In the genomic region with DNA sequence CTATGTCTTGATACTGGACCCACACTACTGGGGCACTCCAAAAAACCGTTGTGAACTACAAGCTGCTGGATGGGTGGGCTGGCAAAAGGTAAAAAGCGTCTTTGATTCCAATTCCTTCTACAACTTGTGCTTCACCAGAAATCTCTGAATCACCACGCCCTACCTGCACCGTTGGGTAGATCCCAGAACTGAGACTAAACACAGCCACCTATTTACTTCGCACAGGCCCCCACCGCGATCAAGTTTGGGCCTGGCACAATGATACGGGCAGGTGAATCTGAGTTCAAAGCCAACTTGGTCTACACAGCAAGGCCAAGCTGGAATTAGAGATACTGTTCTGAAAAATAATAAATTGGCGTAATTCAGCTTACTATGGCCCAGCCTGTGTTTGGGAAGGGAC, we compare ENCODE assay signal across 7 mouse cellular contexts. TPM values are rescaled to one million over a fixed set of nuclear protein-coding genes. Genes with fewer than 3 reads are reported as not detected.
DNase-seq lines count a peak whose midpoint lies in the region; ATAC-seq and TF ChIP-seq lines count a peak whose summit lies in the region.

No protein-coding gene starts in this region.

- WGBS in lung, embryonic 16.5 days: 76% methylated on average over 9 of the region's 9 CpGs
- 79% methylated on average over 9 of the region's 9 CpGs for WGBS in forebrain, embryonic 14.5 days
- WGBS in liver, embryonic 12.5 days (ENCODE audit: insufficient replicate concordance): 77% methylated on average over 9 of the region's 9 CpGs
- 65% methylated on average over 9 of the region's 9 CpGs for WGBS in stomach, postnatal 0 days

- no peak for TF ChIP-seq CTCF in stomach, postnatal 0 days (IDR thresholded peaks at IDR 0.05; ENCODE audit: low read depth)

- no peaks in the 10 kb centered on the region for H3K9me3 ChIP-seq in lung, embryonic 16.5 days (ENCODE audit: control insufficient read depth, low read length)
- no peaks in the 10 kb centered on the region for H3K9me3 ChIP-seq in forebrain, embryonic 14.5 days (replicated peaks; ENCODE audit: control insufficient read depth, low read length)
- H3K9me3 ChIP-seq in liver, embryonic 12.5 days (replicated peaks): no peaks in the 10 kb centered on the region
- H3K9me3 ChIP-seq in stomach, postnatal 0 days (ENCODE audit: control insufficient read depth, low read length): no peaks in the 10 kb centered on the region

- ATAC-seq in lung, embryonic 16.5 days (ENCODE audit: low read depth): no peak
- ATAC-seq in forebrain, embryonic 14.5 days: no peak
- ATAC-seq in liver, embryonic 12.5 days: no peak
- no peak for ATAC-seq in stomach, postnatal 0 days (ENCODE audit: low FRiP score, low TSS enrichment)

- peaks cover 3% of the 10 kb centered on the region; the same call in 1 of the 2 replicates for H3K27me3 ChIP-seq in lung, embryonic 16.5 days (ENCODE audit: control insufficient read depth, insufficient read depth, low read depth, low read length)
- H3K27me3 ChIP-seq in forebrain, embryonic 14.5 days (replicated peaks; ENCODE audit: control insufficient read depth, insufficient read depth, low read length): no peaks in the 10 kb centered on the region
- 0 out of 2 replicates have a peak, but pooled peaks cover 5% of the 10 kb centered on the region for H3K27me3 ChIP-seq in liver, embryonic 12.5 days (replicated peaks)
- no peaks in the 10 kb centered on the region for H3K27me3 ChIP-seq in stomach, postnatal 0 days (ENCODE audit: control insufficient read depth, insufficient read depth, low read length)

- peaks cover 15% of the 10 kb centered on the region for H3K4me1 ChIP-seq in lung, embryonic 16.5 days (replicated peaks; ENCODE audit: control insufficient read depth, insufficient read depth, low read length)
- H3K4me1 ChIP-seq in forebrain, embryonic 14.5 days (ENCODE audit: control insufficient read depth, insufficient read depth, low read length): peaks cover 9% of the 10 kb centered on the region
- peaks cover 57% of the 10 kb centered on the region for H3K4me1 ChIP-seq in liver, embryonic 12.5 days
- peaks cover 7% of the 10 kb centered on the region; the same call in 1 of the 2 replicates for H3K4me1 ChIP-seq in stomach, postnatal 0 days (replicated peaks; ENCODE audit: control insufficient read depth, insufficient read depth)

- H3K36me3 ChIP-seq in lung, embryonic 16.5 days (ENCODE audit: control insufficient read depth, insufficient read depth, low read length): peaks cover 51% of the 10 kb centered on the region
- peaks cover 57% of the 10 kb centered on the region for H3K36me3 ChIP-seq in forebrain, embryonic 14.5 days (ENCODE audit: control insufficient read depth, insufficient read depth, low read length)
- H3K36me3 ChIP-seq in liver, embryonic 12.5 days: peaks cover 66% of the 10 kb centered on the region
- peaks cover 35% of the 10 kb centered on the region for H3K36me3 ChIP-seq in stomach, postnatal 0 days (ENCODE audit: control insufficient read depth, insufficient read depth, low read length)

- peak overlapping the region; percentile 59; the same call in 1 of the 2 replicates for H3K4me3 ChIP-seq in lung, embryonic 16.5 days (ENCODE audit: low read length)
- peak overlapping the region; percentile 54 for H3K4me3 ChIP-seq in forebrain, embryonic 14.5 days (ENCODE audit: low read depth, low read length)
- peak overlapping the region; percentile 77 for H3K4me3 ChIP-seq in liver, embryonic 12.5 days
- peak overlapping the region; percentile 51; the same call in 1 of the 2 replicates for H3K4me3 ChIP-seq in stomach, postnatal 0 days (ENCODE audit: low read depth, low read length)

- peak overlapping the region; percentile 65 for H3K9ac ChIP-seq in lung, embryonic 16.5 days (ENCODE audit: low read length)
- peak overlapping the region; percentile 86 for H3K9ac ChIP-seq in forebrain, embryonic 14.5 days (ENCODE audit: low read length)
- H3K9ac ChIP-seq in liver, embryonic 12.5 days: peak overlapping the region; percentile 91
- peak overlapping the region; percentile 76; the same call in 1 of the 2 replicates for H3K9ac ChIP-seq in stomach, postnatal 0 days (ENCODE audit: low read length)

- TF ChIP-seq EP300 in stomach, postnatal 0 days (optimal IDR thresholded peaks at IDR 0.05): no peak

- H3K27ac ChIP-seq in lung, embryonic 16.5 days (ENCODE audit: low read length): no peak overlapping the region
- H3K27ac ChIP-seq in forebrain, embryonic 14.5 days (ENCODE audit: low read depth, low read length): no peak overlapping the region
- peak overlapping the region; percentile 100 for H3K27ac ChIP-seq in liver, embryonic 12.5 days
- H3K27ac ChIP-seq in stomach, postnatal 0 days (replicated peaks): peak overlapping the region; percentile 95; the same call in 1 of the 2 replicates

- DNase-seq in lung, adult 18-20 months: no peak
- DNase-seq in forebrain, embryonic 14.5 days (ENCODE audit: low spot score): no peak
- DNase-seq in stomach, postnatal 0 days (ENCODE audit: low spot score): no peak
- DNase-seq in thymus, postnatal 10 days (ENCODE audit: low spot score in 2 of 2): no peak
- DNase-seq in ovary, adult 18-20 months (ENCODE audit: low spot score): no peak

- peak overlapping the region; percentile 63 for H3K4me2 ChIP-seq in lung, embryonic 16.5 days (ENCODE audit: low read depth, low read length)
- H3K4me2 ChIP-seq in forebrain, embryonic 14.5 days (ENCODE audit: low read length): peak overlapping the region; percentile 100
- H3K4me2 ChIP-seq in liver, embryonic 12.5 days: peak overlapping the region; percentile 100
- H3K4me2 ChIP-seq in stomach, postnatal 0 days (replicated peaks; ENCODE audit: low read depth): peak overlapping the region; percentile 98; the same call in 1 of the 2 replicates

RNA-seq across cellular contexts. Expression of gene Ufsp1, which starts 0.9 kb away (rescaled TPM):
- 5.1 and 5.6 TPM in 2 replicates for polyA plus RNA-seq in lung, embryonic 16.5 days (2015; fragmentation: Nextera tagmentation; extraction: Ambion mirVana)
- polyA plus RNA-seq in forebrain, embryonic 14.5 days (2014; fragmentation: Nextera tagmentation; extraction: Ambion mirVana): 9.8 and 10.3 TPM in 2 replicates
- 11.9 and 12.5 TPM in 2 replicates for polyA plus RNA-seq in liver, embryonic 12.5 days (2016; fragmentation: Nextera tagmentation; extraction: Ambion mirVana)
- 11.0 and 11.4 TPM in 2 replicates for polyA plus RNA-seq in stomach, postnatal 0 days (2015; fragmentation: Nextera tagmentation; extraction: Ambion mirVana)

RNA-seq across cellular contexts. Expression of gene Ache, which starts 8.0 kb away (rescaled TPM):
- polyA plus RNA-seq in lung, embryonic 16.5 days (2015; fragmentation: Nextera tagmentation; extraction: Ambion mirVana): 1.9 and 2.6 TPM in 2 replicates
- polyA plus RNA-seq in forebrain, embryonic 14.5 days (2014; fragmentation: Nextera tagmentation; extraction: Ambion mirVana): 6.9 and 10.9 TPM in 2 replicates
- 23.4 and 26.2 TPM in 2 replicates for polyA plus RNA-seq in liver, embryonic 12.5 days (2016; fragmentation: Nextera tagmentation; extraction: Ambion mirVana)
- polyA plus RNA-seq in stomach, postnatal 0 days (2015; fragmentation: Nextera tagmentation; extraction: Ambion mirVana): 10.0 and 12.2 TPM in 2 replicates

RNA-seq across cellular contexts. Expression of gene Srrt, which starts 12.2 kb away (rescaled TPM):
- 141 and 144 TPM in 2 replicates for polyA plus RNA-seq in lung, embryonic 16.5 days (2015; fragmentation: Nextera tagmentation; extraction: Ambion mirVana)
- 78.9 and 95.2 TPM in 2 replicates for polyA plus RNA-seq in forebrain, embryonic 14.5 days (2014; fragmentation: Nextera tagmentation; extraction: Ambion mirVana)
- polyA plus RNA-seq in liver, embryonic 12.5 days (2016; fragmentation: Nextera tagmentation; extraction: Ambion mirVana): 125 and 128 TPM in 2 replicates
- 29.3 and 31.6 TPM in 2 replicates for polyA plus RNA-seq in stomach, postnatal 0 days (2015; fragmentation: Nextera tagmentation; extraction: Ambion mirVana)

RNA-seq across cellular contexts. Expression of gene Trip6, which starts 18.9 kb away (rescaled TPM):
- polyA plus RNA-seq in lung, embryonic 16.5 days (2015; fragmentation: Nextera tagmentation; extraction: Ambion mirVana): 90.5 and 94.0 TPM in 2 replicates
- polyA plus RNA-seq in forebrain, embryonic 14.5 days (2014; fragmentation: Nextera tagmentation; extraction: Ambion mirVana): 18.2 and 18.4 TPM in 2 replicates
- 16.8 and 18.7 TPM in 2 replicates for polyA plus RNA-seq in liver, embryonic 12.5 days (2016; fragmentation: Nextera tagmentation; extraction: Ambion mirVana)
- 46.4 and 47.9 TPM in 2 replicates for polyA plus RNA-seq in stomach, postnatal 0 days (2015; fragmentation: Nextera tagmentation; extraction: Ambion mirVana)

RNA-seq across cellular contexts. Expression of gene Slc12a9, which starts 38.1 kb away (rescaled TPM):
- 11.6 and 12.5 TPM in 2 replicates for polyA plus RNA-seq in lung, embryonic 16.5 days (2015; fragmentation: Nextera tagmentation; extraction: Ambion mirVana)
- 6.2 and 9.9 TPM in 2 replicates for polyA plus RNA-seq in forebrain, embryonic 14.5 days (2014; fragmentation: Nextera tagmentation; extraction: Ambion mirVana)
- polyA plus RNA-seq in liver, embryonic 12.5 days (2016; fragmentation: Nextera tagmentation; extraction: Ambion mirVana): 5.0 and 5.8 TPM in 2 replicates
- polyA plus RNA-seq in stomach, postnatal 0 days (2015; fragmentation: Nextera tagmentation; extraction: Ambion mirVana): 6.5 and 7.2 TPM in 2 replicates

Comparison
In these comparisons a context has a peak if more than half of its experiments do, and no peak if none do; other contexts are left out.
1. H3K27ac ChIP-seq: peak in liver, embryonic 12.5 days (single experiment) and stomach, postnatal 0 days (single experiment); none in lung, embryonic 16.5 days (single experiment) and forebrain, embryonic 14.5 days (single experiment).
2. Peak in every context shown above with its lines, with median percentiles within 50 percentile points of each other: H3K4me2 ChIP-seq, H3K4me3 ChIP-seq and H3K9ac ChIP-seq.